ENCODE assay signal across 8 mouse cellular contexts in genomic region chr1:92933611-92934010, GRCm38 (mm10). TPM values are rescaled to one million over a fixed set of nuclear protein-coding genes. Genes with fewer than 3 reads are reported as not detected.
DNase-seq lines count a peak whose midpoint lies in the region; ATAC-seq and TF ChIP-seq lines count a peak whose summit lies in the region.

No protein-coding gene starts in this region.

- peaks cover 22% of the 10 kb centered on the region for H3K79me2 ChIP-seq in myocyte (ENCODE audit: control insufficient read depth, insufficient read depth)

- H3K9ac ChIP-seq in kidney, embryonic 16.5 days (replicated peaks; ENCODE audit: low read length): peak overlapping the region; percentile 81
- H3K9ac ChIP-seq in intestine, embryonic 14.5 days (ENCODE audit: low read length): peak overlapping the region; percentile 66

- H3K4me1 ChIP-seq in kidney, embryonic 16.5 days (ENCODE audit: insufficient read depth, low read length): peaks cover 27% of the 10 kb centered on the region
- H3K4me1 ChIP-seq in intestine, embryonic 14.5 days (replicated peaks; ENCODE audit: control insufficient read depth, insufficient read depth, low read length): peaks cover 20% of the 10 kb centered on the region

- peaks cover 5% of the 10 kb centered on the region for H3K36me3 ChIP-seq in kidney, embryonic 16.5 days (ENCODE audit: insufficient read depth, low read length)
- peaks cover 7% of the 10 kb centered on the region; the same call in 1 of the 2 replicates for H3K36me3 ChIP-seq in intestine, embryonic 14.5 days (ENCODE audit: control insufficient read depth, insufficient read depth, low read length)
- H3K36me3 ChIP-seq in myocyte (ENCODE audit: control insufficient read depth, insufficient read depth): no peaks in the 10 kb centered on the region

- TF ChIP-seq POLR2A in myocyte (IDR thresholded peaks at IDR 0.05; ENCODE audit: insufficient read length, low read depth): no peak

- H3K4me2 ChIP-seq in kidney, embryonic 16.5 days (replicated peaks; ENCODE audit: low read depth, low read length): peak overlapping the region; percentile 86
- H3K4me2 ChIP-seq in intestine, embryonic 14.5 days (ENCODE audit: low read length): peak overlapping the region; percentile 93
- H3K4me2 ChIP-seq in myocyte (ENCODE audit: low read depth): peak overlapping the region; percentile 88

- peak overlapping the region; percentile 50 for H3ac ChIP-seq in myocyte (ENCODE audit: control insufficient read depth, insufficient read length)

- H3K9me3 ChIP-seq in kidney, embryonic 16.5 days (ENCODE audit: low read length): peaks cover 5% of the 10 kb centered on the region; the same call in 1 of the 2 replicates
- peaks cover 5% of the 10 kb centered on the region; the same call in 1 of the 2 replicates for H3K9me3 ChIP-seq in intestine, embryonic 14.5 days (ENCODE audit: control insufficient read depth, low read length)

- peak overlapping the region; percentile 72 for H3K4me3 ChIP-seq in kidney, embryonic 16.5 days (ENCODE audit: low read length)
- H3K4me3 ChIP-seq in intestine, embryonic 14.5 days (ENCODE audit: low read depth, low read length): peak overlapping the region; percentile 75
- peak overlapping the region; percentile 77 for H3K4me3 ChIP-seq in myocyte

- 75% methylated on average over 4 of the region's 4 CpGs for WGBS in kidney, embryonic 16.5 days
- 83% methylated on average over 4 of the region's 4 CpGs for WGBS in intestine, embryonic 14.5 days

- H3K27ac ChIP-seq in kidney, embryonic 16.5 days (ENCODE audit: low read length): peak overlapping the region; percentile 99
- peak overlapping the region; percentile 98 for H3K27ac ChIP-seq in intestine, embryonic 14.5 days (ENCODE audit: low read depth)

- H3K27me3 ChIP-seq in kidney, embryonic 16.5 days (ENCODE audit: insufficient read depth, low read length): no peaks in the 10 kb centered on the region
- no peaks in the 10 kb centered on the region for H3K27me3 ChIP-seq in intestine, embryonic 14.5 days (replicated peaks; ENCODE audit: control insufficient read depth, insufficient read depth, low read length)
- H3K27me3 ChIP-seq in myocyte (ENCODE audit: control insufficient read depth, insufficient read depth, insufficient read length): peaks cover 9% of the 10 kb centered on the region

- no peak for ATAC-seq in kidney, embryonic 16.5 days (ENCODE audit: low FRiP score, low TSS enrichment)
- ATAC-seq in intestine, embryonic 14.5 days (replicated peaks; ENCODE audit: low FRiP score, low TSS enrichment, low read depth): no peak

- no peak for DNase-seq in kidney, postnatal 4 days
- peak; percentile 15 for DNase-seq in c-Kit-positive CD71-positive TER-119-negative erythroid progenitor cells, embryonic 14.5 days (ENCODE audit: low read depth)
- DNase-seq in intestine, embryonic 14.5 days (ENCODE audit: low spot score): no peak
- no peak for DNase-seq in spleen, postnatal 10 days (ENCODE audit: low spot score in 2 of 2)
- DNase-seq in retina, embryonic 14.5 days (ENCODE audit: low spot score): no peak
- DNase-seq in cerebellum, adult 11-12 months: no peak

TF ChIP-seq in myocyte, 11 proteins besides CTCF, POLR2A, EP300 and RAD21:
- no peak for TF ChIP-seq REST (IDR thresholded peaks at IDR 0.05; ENCODE audit: insufficient read depth, insufficient read length)
- no peak for TF ChIP-seq MYOG (IDR thresholded peaks at IDR 0.05; ENCODE audit: control insufficient read depth in 1 of 3, insufficient read depth in 1 of 3, insufficient read length in 2 of 3, low read depth in 2 of 3)
- no peak for TF ChIP-seq MYOD1 (IDR thresholded peaks at IDR 0.05; ENCODE audit: control insufficient read depth in 1 of 3, insufficient read length in 2 of 3, low read depth in 2 of 3)
- no peak for TF ChIP-seq CEBPB (IDR thresholded peaks at IDR 0.05; ENCODE audit: insufficient read depth, poor library complexity, severe bottlenecking)
- no peak for TF ChIP-seq MAX (IDR thresholded peaks at IDR 0.05; ENCODE audit: low read depth)
- no peak for TF ChIP-seq POLR2AphosphoS2 (IDR thresholded peaks at IDR 0.05; ENCODE audit: insufficient read length, low read depth)
- no peak for TF ChIP-seq E2F4 (IDR thresholded peaks at IDR 0.05; ENCODE audit: insufficient read depth)
- no peak for TF ChIP-seq TCF3 (IDR thresholded peaks at IDR 0.05; ENCODE audit: insufficient read length, low read depth)
- TF ChIP-seq USF1 (IDR thresholded peaks at IDR 0.05; ENCODE audit: low read depth): no peak
- no peak for TF ChIP-seq TCF12 (IDR thresholded peaks at IDR 0.05; ENCODE audit: insufficient read depth, poor library complexity, severe bottlenecking)
- TF ChIP-seq SRF (IDR thresholded peaks at IDR 0.05; ENCODE audit: control insufficient read depth, insufficient read length, low read depth): no peak
TF ChIP-seq in myocyte: peak in this region for 0.

RNA-seq across cellular contexts. Expression of gene Capn10, which starts 0.6 kb away (rescaled TPM):
- polyA plus RNA-seq in kidney, embryonic 16.5 days (2015; fragmentation: Nextera tagmentation; extraction: Ambion mirVana): 42.8 and 44.8 TPM in 2 replicates
- 25.6 and 26.5 TPM in 2 replicates for polyA plus RNA-seq in intestine, embryonic 14.5 days (2014; fragmentation: Nextera tagmentation; extraction: Ambion mirVana)
- polyA plus RNA-seq in myocyte (2012; fragmentation: generic; extraction: Trizol): 23.6 TPM

RNA-seq across cellular contexts. Expression of gene Gpr35, which starts 17.1 kb away (rescaled TPM):
- polyA plus RNA-seq in kidney, embryonic 16.5 days (2015; fragmentation: Nextera tagmentation; extraction: Ambion mirVana): 0.50 and 0.62 TPM in 2 replicates
- 5.7 and 7.0 TPM in 2 replicates for polyA plus RNA-seq in intestine, embryonic 14.5 days (2014; fragmentation: Nextera tagmentation; extraction: Ambion mirVana)
- 1.0 TPM for polyA plus RNA-seq in myocyte (2012; fragmentation: generic; extraction: Trizol)

RNA-seq across cellular contexts. Expression of gene Rnpepl1, which starts 23.0 kb away (rescaled TPM):
- 14.8 and 31.1 TPM in 2 replicates for polyA plus RNA-seq in kidney, embryonic 16.5 days (2015; fragmentation: Nextera tagmentation; extraction: Ambion mirVana)
- 28.4 and 36.8 TPM in 2 replicates for polyA plus RNA-seq in intestine, embryonic 14.5 days (2014; fragmentation: Nextera tagmentation; extraction: Ambion mirVana)
- polyA plus RNA-seq in myocyte (2012; fragmentation: generic; extraction: Trizol): 48.6 TPM

RNA-seq across cellular contexts. Expression of gene Dusp28, which starts 26.8 kb away (rescaled TPM):
- polyA plus RNA-seq in kidney, embryonic 16.5 days (2015; fragmentation: Nextera tagmentation; extraction: Ambion mirVana): 12.3 and 13.9 TPM in 2 replicates
- 9.9 and 12.1 TPM in 2 replicates for polyA plus RNA-seq in intestine, embryonic 14.5 days (2014; fragmentation: Nextera tagmentation; extraction: Ambion mirVana)
- 40.9 TPM for polyA plus RNA-seq in myocyte (2012; fragmentation: generic; extraction: Trizol)

RNA-seq across cellular contexts. Expression of gene Ankmy1, which starts 30.9 kb away (rescaled TPM):
- polyA plus RNA-seq in kidney, embryonic 16.5 days (2015; fragmentation: Nextera tagmentation; extraction: Ambion mirVana): 0.52 and 0.63 TPM in 2 replicates
- polyA plus RNA-seq in intestine, embryonic 14.5 days (2014; fragmentation: Nextera tagmentation; extraction: Ambion mirVana): 0.30 and 0.79 TPM in 2 replicates
- 2.4 TPM for polyA plus RNA-seq in myocyte (2012; fragmentation: generic; extraction: Trizol)
